Mouse (Mus musculus) heart, adult 2 months (tissue): ENCODE data around the gene Sirt1. TPM values are rescaled to one million over a fixed set of nuclear protein-coding genes. Genes with fewer than 3 reads are reported as not detected.

ENCODE experiments used
- DNase-seq, 2 experiments: peaks; one replicate each; pipeline ENCODE4 v3.0.0; 2021
- H3K27ac ChIP-seq: fragments of 200-600 bp; 2 replicates; pipeline ENCODE4 v1.8.1; 2022
- H3K27me3 ChIP-seq: fragments of 200-500 bp; 2 replicates; pipeline ENCODE4 v1.6.1; 2012; ENCODE audit warnings: mild to moderate bottlenecking, low read length, inconsistent platforms, mixed read lengths; ENCODE audit not compliant: control insufficient read depth, insufficient read depth
- H3K36me3 ChIP-seq: fragments of 200-500 bp; 2 replicates; pipeline ENCODE4 v1.6.1; 2012; ENCODE audit warnings: low read length, inconsistent platforms; ENCODE audit not compliant: control insufficient read depth, insufficient read depth
- H3K4me1 ChIP-seq: fragments of 200-500 bp; 2 replicates; pipeline ENCODE4 v1.6.1; 2011; ENCODE audit warnings: low read length; ENCODE audit not compliant: control insufficient read depth, insufficient read depth
- H3K4me3 ChIP-seq: fragments of 200-600 bp; 2 replicates; pipeline ENCODE4 v1.8.1; 2022
- H3K79me2 ChIP-seq: fragments of 200-500 bp; replicated peaks from 2 replicates; pipeline ENCODE4 v1.6.1; 2012; ENCODE audit warnings: mild to moderate bottlenecking, inconsistent platforms, low read length, moderate library complexity, mixed read lengths; ENCODE audit not compliant: control insufficient read depth, insufficient read depth
- H3K9ac ChIP-seq: fragments of 200-500 bp; 2 replicates; pipeline ENCODE4 v1.6.1; 2012; ENCODE audit warnings: low read depth, mild to moderate bottlenecking, control low read depth, inconsistent platforms, low read length, mixed read lengths
- CTCF ChIP-seq: fragments of 200-600 bp; IDR thresholded peaks from 2 replicates; pipeline ENCODE4 v1.8.1; 2022; ENCODE audit warnings: antibody characterized with exemption, mild to moderate bottlenecking, moderate library complexity
- EP300 ChIP-seq: fragments of 200-500 bp; IDR thresholded peaks from 2 replicates; pipeline ENCODE4 v1.6.1; 2011; ENCODE audit warnings: low read depth, low read length, control low read depth; ENCODE audit not compliant: insufficient read depth
- POLR2A ChIP-seq: fragments of 200-500 bp; IDR thresholded peaks from 2 replicates; pipeline ENCODE4 v1.6.1; 2011; ENCODE audit warnings: mild to moderate bottlenecking, low read depth, low read length, control low read depth; ENCODE audit not compliant: insufficient read depth
- WGBS: fragments of 180-500 bp; shearing (Covaris S2); methylation state at CpG from one replicate; pipeline ENCODE4 v1.1.7; 2018; 5-methylcytosine and 5-hydroxymethylcytosine counted together
- intact Hi-C: fragments of 180-260 bp; cut with DNase I; formaldehyde crosslinking; loops from one replicate; pipeline ENCODE4 v1.15.1; 2025
- polyA plus RNA-seq: library from polyadenylated mRNA; depleted of rRNA; stranded (reverse); fragments of >200 nt; gene quantifications from 2 replicates; pipeline ENCODE4 v1.2.3, GENCODE M21; 2012
- total RNA-seq, 2 experiments: library from RNA; stranded (reverse); gene quantifications; 2 replicates each; pipeline ENCODE4 v1.2.3; 2021

Gene Sirt1
- total and polyA plus RNA-seq, 3 experiments: 2.5 to 11.5 (median 10.4) TPM

DNA sequence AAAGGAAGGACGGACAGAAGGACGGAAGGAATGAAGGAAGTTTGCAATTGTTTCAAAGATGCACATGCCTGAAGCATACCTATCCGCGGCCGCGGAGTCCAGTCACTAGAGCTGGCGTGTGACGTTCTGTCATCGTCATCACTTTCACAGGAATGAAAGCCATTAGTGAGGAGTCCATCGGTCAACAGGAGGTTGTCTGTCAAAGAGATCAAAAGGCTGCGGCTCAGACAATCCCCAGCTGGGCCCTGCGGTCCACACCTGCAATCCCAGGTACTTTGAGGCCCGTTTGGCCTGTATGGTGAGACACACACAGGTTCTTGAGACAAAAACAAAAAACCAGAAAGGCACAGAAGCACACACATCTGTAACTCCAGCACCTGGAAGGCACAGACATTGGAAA lies 44.6 kb downstream of the Sirt1 start:
- DNase-seq: no peak
- WGBS: 73% methylated on average over 13 of the region's 13 CpGs
- Histone ChIP-seq H3K36me3 (peaks cover 8% of the 10 kb centered on the region), H3K4me3 (peak overlapping the region; percentile 70; the same call in 1 of the 2 replicates), H3K27ac (no peak overlapping the region), H3K9ac (no peak overlapping the region), H3K79me2 (no peaks in the 10 kb centered on the region), H3K27me3 (no peaks in the 10 kb centered on the region), H3K4me1 (peaks cover 3% of the 10 kb centered on the region; the same call in 1 of the 2 replicates)
- TF ChIP-seq POLR2A (no peak), CTCF (no peak), EP300 (no peak)
- intact Hi-C loops: loop anchor here (5.0 kb wide), 1 partner anchor 315 kb away; the partner anchor contains the start of genes Hnrnph3 and Pbld2

DNA sequence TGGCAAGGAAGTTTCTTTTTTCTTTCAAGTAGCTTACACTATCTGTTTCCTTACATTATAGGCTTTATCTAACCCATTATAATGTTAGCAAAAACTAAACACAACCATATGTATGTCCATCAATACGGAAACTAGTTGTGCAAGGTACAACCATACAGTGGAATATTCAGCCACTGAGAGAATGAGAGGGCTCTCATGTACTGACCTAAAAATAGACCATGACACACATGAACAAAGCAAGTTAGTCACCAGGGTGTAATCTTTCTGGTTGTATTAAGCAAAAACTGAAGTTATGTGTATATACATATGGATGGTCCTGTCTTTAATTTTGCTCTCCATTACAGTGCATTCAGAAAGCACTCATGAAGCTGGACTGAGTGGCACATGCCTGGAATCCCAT lies 54.4 kb downstream of the Sirt1 start:
- Histone ChIP-seq H3K27ac (no peak overlapping the region), H3K79me2 (no peaks in the 10 kb centered on the region), H3K9ac (no peak overlapping the region), H3K36me3 (peaks cover 8% of the 10 kb centered on the region), H3K4me3 (no peak overlapping the region), H3K27me3 (no peaks in the 10 kb centered on the region), H3K4me1 (no peaks in the 10 kb centered on the region)
- TF ChIP-seq EP300: no peak
- TF ChIP-seq CTCF: no peak
- TF ChIP-seq POLR2A: no peak
- no peak for DNase-seq
- 79% methylated on average over 1 of the region's 1 CpGs for whole genome bisulfite sequencing
- intact Hi-C loops: no loop called here

DNA sequence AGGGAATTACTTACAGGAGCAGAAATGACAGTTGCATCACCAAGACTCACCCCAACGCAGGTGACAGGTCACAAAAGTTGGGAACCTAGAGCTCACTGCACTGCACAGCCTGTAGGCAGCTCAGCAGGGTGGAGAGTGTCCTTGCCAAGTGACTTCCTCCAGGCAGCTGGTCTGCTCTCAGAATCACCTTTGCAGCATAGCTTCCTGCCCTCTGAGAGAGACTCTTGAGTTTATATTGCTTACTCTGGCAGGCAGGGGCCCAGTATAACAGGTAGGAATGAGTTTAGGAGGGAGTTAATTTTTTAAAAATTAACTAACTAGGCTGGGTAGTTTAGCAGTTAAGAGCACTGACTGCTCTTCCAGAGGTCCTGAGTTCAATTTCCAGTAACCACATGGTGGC lies 67.8 kb downstream of the Sirt1 start:
- Histone ChIP-seq H3K4me1 (no peaks in the 10 kb centered on the region), H3K27me3 (no peaks in the 10 kb centered on the region), H3K27ac (no peak overlapping the region), H3K9ac (no peak overlapping the region), H3K79me2 (no peaks in the 10 kb centered on the region), H3K36me3 (peaks cover 2% of the 10 kb centered on the region), H3K4me3 (no peak overlapping the region)
- TF ChIP-seq POLR2A: no peak
- no peak for TF ChIP-seq EP300
- no peak for TF ChIP-seq CTCF
- no peak for DNase-seq
- WGBS: 90% methylated on average over 1 of the region's 1 CpGs
- intact Hi-C loops: no loop called here

GRCm38 (mm10) chr10:63308582-63309366 lies 72.7 kb downstream of the Sirt1 start:
- H3K9ac ChIP-seq: no peak overlapping the region
- H3K79me2 ChIP-seq: no peaks in the 10 kb centered on the region
- TF ChIP-seq CTCF: peak; percentile 71
- TF ChIP-seq POLR2A: no peak
- no peak for TF ChIP-seq EP300
- intact Hi-C loops: loop anchor here (1.0 to 2.0 kb wide), 2 partner anchors 69 to 154 kb away; no protein-coding TSS in a partner anchor
- 40% methylated on average over 10 of the region's 10 CpGs for WGBS
- DNase-seq: peak; percentile 80 to 84
- no peak overlapping the region for H3K27ac ChIP-seq
- no peaks in the 10 kb centered on the region for H3K27me3 ChIP-seq
- no peak overlapping the region for H3K4me3 ChIP-seq
- no peaks in the 10 kb centered on the region for H3K4me1 ChIP-seq
- no peaks in the 10 kb centered on the region; the same call in 1 of the 2 replicates for H3K36me3 ChIP-seq

- H3K4me1 ChIP-seq: no peaks in the 10 kb centered on the region
- 87% methylated on average over 2 of the region's 2 CpGs for WGBS
- H3K27me3 ChIP-seq: no peaks in the 10 kb centered on the region
- no peak for DNase-seq
- no peaks in the 10 kb centered on the region; the same call in 1 of the 2 replicates for H3K36me3 ChIP-seq
- intact Hi-C loops: no loop called here
- H3K4me3 ChIP-seq: no peak overlapping the region
- H3K27ac ChIP-seq: no peak overlapping the region
- no peaks in the 10 kb centered on the region for H3K79me2 ChIP-seq
- H3K9ac ChIP-seq: no peak overlapping the region
- TF ChIP-seq EP300 (no peak), CTCF (no peak), POLR2A (no peak)
Observed at GRCm38 (mm10) chr10:63302356-63302755, 79.1 kb downstream of the Sirt1 start.

GRCm38 (mm10) chr10:63282846-63283245 lies 98.7 kb downstream of the Sirt1 start:
- no peaks in the 10 kb centered on the region for H3K36me3 ChIP-seq
- no peak overlapping the region for H3K9ac ChIP-seq
- H3K79me2 ChIP-seq: no peaks in the 10 kb centered on the region
- H3K27ac ChIP-seq: no peak overlapping the region
- WGBS: 79% methylated on average over 7 of the region's 7 CpGs
- intact Hi-C loops: no loop called here
- H3K4me3 ChIP-seq: no peak overlapping the region
- no peak for DNase-seq
- H3K4me1 ChIP-seq: no peaks in the 10 kb centered on the region
- TF ChIP-seq POLR2A: no peak
- no peak for TF ChIP-seq EP300
- no peak for TF ChIP-seq CTCF
- H3K27me3 ChIP-seq: no peaks in the 10 kb centered on the region
